Mouse (Mus musculus) left cerebral cortex, adult 8-10 months (tissue): ENCODE results near the gene Hmgcll1. TPM values are rescaled to one million over a fixed set of nuclear protein-coding genes. Genes with fewer than 3 reads are reported as not detected.

Experiments used
- DNase-seq, 2 experiments: peaks; one replicate each; pipeline ENCODE4 v3.0.0; 2022; ENCODE audit warnings: low spot score in 2 of 2
- total RNA-seq, 4 experiments: library from RNA; stranded (reverse); gene quantifications; 2 replicates each; pipeline ENCODE4 v1.2.4; 2022

Hmgcll1 gene
- 10 to 100 TPM; 15.5 to 22.3 (median 19.0) TPM for total RNA-seq

GRCm38 (mm10) chr9:76014631-76015531 is at the start of gene Hmgcll1:
Gene Hmgcll1, plus strand, starts transcription at chr9:76014855.
- peak; percentile 64 to 74 for DNase-seq

DNA sequence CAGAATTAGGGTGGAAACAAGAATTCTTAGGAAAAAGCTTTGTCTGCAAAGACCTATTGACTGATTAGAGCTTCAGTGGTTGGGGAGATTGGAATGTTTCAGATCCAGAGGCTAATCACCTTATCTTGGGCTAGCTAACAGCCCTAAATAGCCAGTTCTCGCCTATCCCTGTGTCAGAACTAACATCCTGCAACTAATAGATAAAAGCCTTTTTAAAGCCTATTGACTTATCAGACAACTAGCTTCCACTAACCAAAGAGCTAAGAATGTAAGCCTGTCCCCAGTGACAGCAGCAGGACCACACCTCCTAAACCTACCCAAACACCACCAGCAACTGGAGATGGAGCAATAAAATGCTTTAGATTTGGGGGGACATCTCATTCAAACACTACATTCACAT is 34.6 kb upstream of the Hmgcll1 start:
- no peak for DNase-seq

GRCm38 (mm10) chr9:75981139-75981538 is 33.5 kb upstream of the Hmgcll1 start:
- no peak for DNase-seq

GRCm38 (mm10) chr9:75989491-75989890 is 25.2 kb upstream of the Hmgcll1 start:
- no peak for DNase-seq

- no peak for DNase-seq
These were observed 15.8 kb upstream of the Hmgcll1 start for GRCm38 (mm10) chr9:75998791-75999350.

- DNase-seq, result no peak
These were observed 13.5 kb upstream of the Hmgcll1 start for GRCm38 (mm10) chr9:76000876-76001858.

GRCm38 (mm10) chr9:76003066-76003465 is 11.6 kb upstream of the Hmgcll1 start:
- no peak for DNase-seq

DNA sequence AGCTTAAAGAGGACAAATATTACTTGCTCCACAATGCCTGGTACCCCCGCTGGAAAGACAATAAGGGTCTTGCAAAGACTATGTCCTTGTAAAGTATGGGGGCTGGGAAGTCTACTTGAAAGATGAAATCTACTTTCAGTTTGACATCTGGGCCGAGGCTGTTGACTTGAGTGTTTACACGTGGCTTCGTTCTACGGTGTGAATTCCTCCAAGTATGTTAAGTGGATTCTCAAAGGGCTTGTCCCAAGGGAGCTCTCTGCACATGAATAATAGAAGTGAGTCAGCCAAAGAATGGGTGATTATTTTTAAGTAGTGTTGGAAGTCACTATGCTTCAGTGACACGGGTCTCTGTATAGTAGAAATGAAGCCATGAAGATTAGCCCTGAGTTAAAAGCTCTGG is 11.0 kb upstream of the Hmgcll1 start:
- DNase-seq, result no peak

- no peak for DNase-seq
These were observed 7.2 kb upstream of the Hmgcll1 start for GRCm38 (mm10) chr9:76007342-76007970.

- no peak for DNase-seq
These were observed 866 bp upstream of the Hmgcll1 start for GRCm38 (mm10) chr9:76013789-76014188.

- no peak for DNase-seq
These were observed 1.3 kb downstream of the Hmgcll1 start for GRCm38 (mm10) chr9:76015971-76016370.

GRCm38 (mm10) chr9:76016506-76016905 is 1.9 kb downstream of the Hmgcll1 start:
- DNase-seq, result no peak

GRCm38 (mm10) chr9:76023551-76023973 is 8.9 kb downstream of the Hmgcll1 start:
- DNase-seq, result no peak

DNA sequence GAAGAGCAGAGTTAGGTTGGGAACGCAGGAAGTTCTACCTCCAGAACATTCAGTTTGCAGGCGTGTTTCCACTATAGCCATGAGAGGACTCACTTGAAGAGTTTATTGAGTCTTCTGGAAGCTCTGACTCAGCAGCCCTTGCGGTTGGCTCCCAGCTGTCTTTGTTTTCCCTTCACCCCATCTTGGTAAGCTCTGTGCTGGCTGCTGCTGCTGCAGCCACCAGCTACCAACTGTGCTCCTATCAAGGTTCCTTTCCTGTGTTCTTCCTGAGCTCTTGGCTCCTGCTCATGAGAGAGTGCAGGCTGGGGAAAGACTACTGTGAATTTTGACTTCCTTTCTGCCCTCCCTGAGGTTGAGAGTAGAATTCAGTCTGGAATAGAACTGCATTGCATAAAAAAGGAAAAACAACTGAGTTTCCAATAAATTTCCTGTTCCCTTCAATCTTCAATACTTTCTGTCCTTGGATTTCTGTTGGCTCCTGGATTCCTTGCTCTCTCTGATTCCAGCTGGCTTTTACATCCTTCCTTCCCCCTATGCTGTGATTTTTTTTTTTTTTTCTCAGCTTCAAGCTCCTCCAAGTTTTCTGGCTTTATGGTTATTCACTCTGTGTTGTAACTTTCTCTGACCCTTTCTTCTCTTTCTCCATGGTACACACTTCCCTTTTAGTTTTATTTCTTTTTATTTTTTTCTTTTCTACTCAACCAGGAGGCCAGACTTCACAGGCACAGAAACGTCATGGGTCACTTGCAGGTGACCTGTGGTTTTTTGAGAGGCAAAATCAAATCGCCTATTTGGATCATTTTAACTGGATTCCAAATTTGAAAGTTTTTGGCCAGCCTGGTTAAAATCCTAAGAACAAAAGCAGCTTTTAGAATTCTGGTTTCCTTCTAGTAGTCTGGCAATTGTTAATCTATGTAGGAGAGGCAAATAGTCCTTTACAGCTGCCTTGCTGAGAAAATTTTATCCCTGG is 9.9 kb downstream of the Hmgcll1 start:
- DNase-seq, result peak in 1 of 2 experiments; percentile 67

- DNase-seq, result no peak
These were observed 15.0 kb downstream of the Hmgcll1 start for GRCm38 (mm10) chr9:76029471-76030199.

- DNase-seq, result no peak
These were observed 20.4 kb downstream of the Hmgcll1 start for GRCm38 (mm10) chr9:76035058-76035457.

DNA sequence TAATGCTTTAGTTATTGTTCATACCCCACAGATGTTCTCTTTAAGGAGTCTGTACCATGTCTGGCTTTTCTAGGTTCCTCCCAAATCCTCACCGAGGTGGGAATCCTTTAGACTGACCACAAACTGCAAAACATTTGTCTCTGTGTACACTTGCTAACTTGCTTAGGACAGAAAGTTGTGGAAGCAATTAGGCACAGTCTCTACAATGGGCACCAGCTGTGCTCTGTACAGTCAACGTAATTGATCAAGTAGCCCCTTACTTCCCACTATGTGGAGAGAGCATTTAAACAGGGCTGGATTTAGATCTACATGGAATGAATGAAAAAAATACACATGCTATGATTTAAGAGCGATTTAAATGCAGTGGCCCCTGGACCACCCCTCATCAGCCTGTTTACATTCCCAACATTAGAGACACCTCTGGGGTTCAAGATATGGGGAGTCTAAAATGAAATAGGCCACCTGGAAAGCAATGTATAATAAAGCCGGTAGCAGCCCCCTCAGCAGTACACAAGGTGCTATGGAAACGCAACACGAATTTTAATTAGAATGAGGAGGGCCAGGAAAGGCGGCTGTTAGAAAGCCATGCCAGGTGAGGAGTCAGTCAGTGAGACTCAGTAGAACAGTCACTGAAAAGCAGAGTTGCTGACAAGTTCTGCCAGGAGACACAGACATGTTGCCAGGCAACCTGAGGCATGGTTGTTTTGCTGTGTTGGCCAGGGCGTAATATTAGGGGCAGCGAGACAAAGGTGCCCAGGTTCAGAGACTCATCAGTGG is 23.9 kb downstream of the Hmgcll1 start:
- no peak for DNase-seq

GRCm38 (mm10) chr9:76039711-76040110 is 25.1 kb downstream of the Hmgcll1 start:
- DNase-seq, result peak in 1 of 2 experiments; percentile 68
